Mouse (Mus musculus) layer of hippocampus, postnatal 36 days (tissue): ENCODE measurements at regions not wholly inside any gene's neighbourhood (a gene's known extent, or its start where the extent isn't known, plus 50 kb on each side); places are given as distances from the start of the nearest gene placed in this dataset.

Source experiments
- DNase-seq, 2 experiments: peaks; one replicate each; pipeline ENCODE4 v3.0.0; 2022

DNA sequence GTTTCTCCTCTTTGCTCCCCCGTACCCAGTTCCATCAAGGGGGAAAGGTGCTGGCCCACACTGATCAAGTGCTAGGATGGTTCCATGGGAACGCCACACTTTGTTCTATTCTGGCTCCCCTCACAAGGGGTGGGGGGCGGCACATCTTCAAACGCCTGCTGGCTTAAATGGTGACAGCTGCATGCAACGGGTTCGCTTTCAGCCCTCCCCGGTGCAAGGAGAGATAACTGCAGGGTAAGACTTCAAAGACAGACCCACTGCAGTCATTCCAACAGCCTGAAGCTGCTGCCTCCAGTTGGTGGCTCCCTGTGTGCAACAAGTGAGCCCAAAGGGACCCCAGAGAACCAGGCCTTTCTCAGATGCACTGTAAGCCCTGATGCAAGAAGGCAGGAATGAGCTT lies 173.9 kb upstream of the Lef1 start:
- DNase-seq, result no peak

DNA sequence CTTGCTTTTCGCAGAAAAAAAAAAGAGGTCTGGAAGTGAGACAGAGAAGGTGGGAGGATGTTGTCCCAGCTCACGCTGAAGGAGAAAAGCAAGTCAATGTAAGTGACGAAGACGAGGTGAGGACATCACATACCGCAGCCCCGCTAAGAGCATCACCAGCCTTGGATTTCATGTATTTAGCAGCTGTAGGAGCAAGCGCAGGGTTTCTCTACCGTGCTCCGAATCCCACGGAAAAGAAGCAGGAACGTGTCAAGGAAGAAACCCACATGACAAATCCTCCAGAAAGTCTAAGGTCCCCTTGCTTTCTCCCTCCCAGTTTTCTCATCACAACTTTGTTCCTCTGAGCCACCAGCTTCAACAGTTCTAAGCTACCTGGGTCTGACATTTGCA lies 174.3 kb upstream of the Lef1 start:
- DNase-seq, result no peak

DNA sequence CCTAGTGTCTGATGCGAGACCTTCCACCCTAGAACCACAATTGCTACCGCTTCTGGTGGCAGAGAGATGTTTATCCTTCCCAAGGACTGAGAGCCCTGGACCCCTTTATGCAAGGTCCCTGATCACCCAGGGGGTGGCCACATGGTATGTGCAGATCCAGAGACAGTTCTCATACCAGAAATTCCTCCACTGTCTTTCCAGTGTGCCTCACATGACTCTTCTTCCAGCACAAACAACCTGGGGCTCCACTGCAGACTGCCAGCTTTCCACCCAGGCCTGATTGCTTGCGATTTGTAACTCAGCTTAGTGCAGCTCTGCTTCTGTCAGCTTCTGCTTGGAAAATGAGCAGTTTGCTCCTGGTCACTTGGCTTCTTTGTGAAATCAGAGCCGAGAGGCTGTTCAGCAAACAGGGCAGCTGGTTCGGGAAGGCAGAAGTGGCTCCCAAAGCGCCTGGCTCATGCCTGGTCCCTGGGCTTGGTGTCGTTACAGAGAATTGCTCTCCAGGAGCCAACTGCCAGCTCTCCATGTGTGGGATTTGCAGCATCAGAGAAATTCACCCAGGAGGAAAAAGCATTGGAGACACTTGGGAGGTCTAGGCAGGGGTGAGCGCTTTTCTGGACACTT lies 174.9 kb upstream of the Lef1 start:
- DNase-seq, result no peak

DNA sequence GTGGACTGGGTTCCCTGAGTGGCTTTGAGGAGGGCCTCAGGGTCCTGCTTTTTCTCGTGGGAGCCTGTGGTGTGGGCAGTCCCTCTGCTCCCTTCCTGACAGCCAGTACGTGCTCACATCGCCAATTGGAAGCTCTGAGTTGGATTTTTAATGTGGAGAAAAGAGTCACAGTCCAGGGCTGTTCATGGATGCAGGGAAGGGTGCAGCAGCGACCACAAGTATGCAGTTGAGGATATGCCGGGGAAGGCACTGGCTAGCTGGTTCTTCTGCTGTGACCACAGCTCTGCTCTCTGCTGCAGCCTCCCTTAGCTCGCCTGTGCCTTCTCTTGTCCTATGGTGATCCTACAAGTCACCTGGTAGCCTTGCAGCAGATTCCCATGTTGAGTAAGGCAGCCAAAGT lies 177.5 kb upstream of the Lef1 start:
- no peak for DNase-seq

DNA sequence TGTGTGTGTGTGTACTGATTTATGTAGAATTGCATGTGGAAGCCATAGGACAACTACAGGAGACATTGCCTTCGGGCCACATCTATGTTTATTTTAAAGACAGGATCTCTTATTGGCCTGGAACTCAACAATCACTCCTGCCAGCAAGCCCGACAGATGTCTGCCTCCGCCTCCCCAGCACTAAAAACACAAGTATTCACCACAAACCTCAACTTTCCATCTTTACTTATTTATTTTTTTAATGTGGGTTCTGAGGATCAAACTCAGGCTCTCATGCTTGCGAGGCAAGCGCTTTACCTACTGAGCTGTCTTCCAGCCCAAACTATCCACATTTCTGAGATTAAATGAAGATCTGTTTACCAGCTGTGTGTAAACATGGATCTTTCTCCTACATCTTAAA lies 178.0 kb upstream of the Lef1 start:
- no peak for DNase-seq

DNA sequence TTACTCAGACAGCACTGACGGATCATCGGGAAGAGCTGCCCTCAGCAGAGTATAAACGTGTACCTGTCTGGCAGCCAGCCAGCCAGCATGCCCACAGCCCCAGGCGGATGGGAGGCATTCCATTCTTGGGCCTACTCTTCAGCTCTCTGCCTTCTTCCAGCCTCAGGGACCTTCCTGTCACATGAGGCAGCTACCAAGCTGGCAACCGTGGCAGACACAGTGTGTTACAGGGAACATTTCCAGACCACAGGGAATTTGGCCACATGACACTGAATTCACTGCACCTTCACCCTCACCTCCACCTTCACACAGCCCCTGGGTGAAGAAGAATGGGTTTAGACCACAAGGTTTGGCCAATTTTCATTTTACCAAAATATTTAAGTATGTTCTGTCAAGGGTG lies 185.3 kb upstream of the Lef1 start:
- no peak for DNase-seq

DNA sequence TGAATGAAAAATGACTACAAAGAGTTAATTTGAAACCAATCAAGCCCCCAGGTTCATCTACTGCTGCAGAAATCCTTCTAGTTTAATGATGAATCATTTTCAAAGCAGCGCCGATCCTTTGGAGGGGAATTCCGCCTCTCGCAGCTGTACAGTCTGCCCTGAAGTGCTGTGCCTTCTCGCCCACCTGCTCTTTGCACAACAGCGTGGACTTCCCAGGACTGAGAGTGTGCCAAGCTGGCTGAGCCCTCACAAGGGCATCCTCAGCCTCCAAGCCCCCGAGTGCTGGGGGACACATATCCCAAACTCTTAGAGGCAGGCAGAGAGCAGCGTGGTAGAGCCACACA lies 186.7 kb upstream of the Lef1 start:
- no peak for DNase-seq

DNA sequence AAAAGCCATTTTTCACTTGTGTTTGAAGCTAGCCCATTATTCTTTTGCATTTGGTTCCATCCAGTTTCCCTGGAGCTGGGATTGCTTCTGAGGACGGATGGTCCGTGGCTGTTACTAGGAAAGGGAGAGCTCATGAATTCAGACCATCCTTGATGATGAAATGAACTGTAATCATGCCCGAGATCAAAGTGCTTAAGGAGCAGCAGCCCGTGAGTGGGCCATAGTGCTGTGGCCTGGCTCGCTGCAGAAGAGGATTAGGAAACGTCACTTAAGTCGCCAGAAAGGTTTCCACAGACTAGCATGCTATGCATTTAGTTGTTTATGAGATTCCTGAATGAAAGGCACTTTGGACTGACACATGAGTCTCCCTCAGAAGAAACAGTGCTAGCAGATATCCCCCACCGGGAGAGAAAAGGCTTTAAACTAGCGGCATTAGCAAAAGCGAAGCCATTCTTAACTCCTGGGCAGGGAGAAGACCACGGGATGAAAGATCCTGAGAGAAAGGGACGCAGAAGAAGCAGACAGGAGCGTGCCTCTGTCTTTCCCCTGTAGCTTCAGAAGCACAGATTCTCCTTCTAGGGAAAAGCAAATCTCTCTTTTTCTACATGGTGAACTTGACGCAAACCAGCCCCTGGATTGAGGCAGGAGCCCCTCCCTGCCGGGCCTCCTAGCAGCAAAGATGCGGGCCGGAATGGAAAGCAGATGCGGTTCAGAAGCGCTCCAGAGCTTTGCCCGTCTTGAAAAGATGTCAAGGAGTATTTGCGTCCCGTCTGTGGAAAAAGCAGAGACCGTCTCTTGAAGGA lies 187.3 kb upstream of the Lef1 start:
- DNase-seq, result no peak

DNA sequence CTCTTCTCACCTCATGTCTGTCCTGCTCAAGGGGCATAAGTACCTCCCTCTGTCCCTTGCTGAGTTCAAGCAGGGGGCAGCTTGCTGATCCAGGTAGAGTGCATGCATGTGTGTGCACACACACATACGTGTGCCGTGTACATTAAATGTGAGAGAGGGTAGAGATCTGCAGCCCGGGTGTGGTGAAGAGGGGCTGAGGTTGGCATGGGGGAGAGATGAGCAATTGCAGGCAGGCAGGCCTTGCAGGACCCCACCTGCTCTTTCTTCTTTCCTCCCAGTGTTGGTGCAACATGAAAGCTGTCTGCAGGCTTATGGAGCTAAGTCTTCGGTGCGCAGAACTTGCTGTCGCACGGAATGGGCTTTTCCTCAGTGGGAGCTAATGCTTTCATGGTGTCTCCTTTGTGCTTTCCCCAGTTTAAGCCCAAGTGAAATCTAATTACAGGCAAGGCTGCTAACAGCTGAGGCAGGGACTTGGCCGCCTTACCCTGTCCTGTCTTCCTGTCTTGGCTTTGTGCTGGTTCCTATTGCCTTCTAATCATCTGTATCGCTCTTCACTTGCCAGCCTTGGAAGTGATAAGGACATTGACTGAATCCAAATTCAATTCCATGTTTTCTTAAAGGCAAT lies 188.5 kb upstream of the Lef1 start:
- DNase-seq, result no peak

DNA sequence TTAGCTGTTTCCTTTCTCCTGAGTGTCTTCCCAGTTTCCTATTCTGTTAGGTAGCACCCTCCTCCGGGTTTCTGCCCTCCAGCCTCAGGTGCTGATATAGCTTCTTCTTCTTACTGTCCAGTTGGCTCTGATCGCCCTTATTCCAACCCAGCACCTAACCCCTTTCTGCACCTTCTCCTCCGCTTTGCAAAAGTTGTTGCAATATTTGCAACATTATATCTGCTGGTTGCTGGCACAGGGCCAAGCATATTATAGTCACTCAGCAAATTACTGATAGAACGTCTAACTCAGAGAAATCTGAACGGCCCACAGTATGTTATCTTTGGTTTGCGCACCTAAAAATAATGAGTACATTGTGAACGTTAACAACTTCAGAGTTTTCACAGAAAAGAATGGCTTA lies 183.6 kb upstream of the Rpl34 start:
- DNase-seq, result no peak

DNA sequence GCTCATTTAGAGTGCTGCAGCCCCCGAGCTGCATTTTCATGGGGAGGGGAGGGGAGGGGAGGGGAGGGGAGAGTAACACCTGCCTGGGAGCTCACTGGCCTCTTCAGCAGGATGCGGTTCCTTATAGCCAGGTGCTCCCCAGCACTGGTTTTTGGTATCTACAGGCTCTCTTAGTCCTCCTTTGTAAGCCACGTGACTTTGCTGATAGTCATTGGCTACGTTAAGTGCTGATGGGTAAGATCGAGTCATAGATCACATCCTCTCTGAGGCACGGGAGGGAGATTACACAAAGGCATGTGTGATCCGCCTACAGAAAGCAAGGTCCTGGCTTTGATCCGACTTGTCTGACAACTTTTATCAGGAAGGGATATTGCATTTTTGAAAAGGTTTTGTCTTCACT lies 174.9 kb upstream of the Rpl34 start:
- no peak for DNase-seq

DNA sequence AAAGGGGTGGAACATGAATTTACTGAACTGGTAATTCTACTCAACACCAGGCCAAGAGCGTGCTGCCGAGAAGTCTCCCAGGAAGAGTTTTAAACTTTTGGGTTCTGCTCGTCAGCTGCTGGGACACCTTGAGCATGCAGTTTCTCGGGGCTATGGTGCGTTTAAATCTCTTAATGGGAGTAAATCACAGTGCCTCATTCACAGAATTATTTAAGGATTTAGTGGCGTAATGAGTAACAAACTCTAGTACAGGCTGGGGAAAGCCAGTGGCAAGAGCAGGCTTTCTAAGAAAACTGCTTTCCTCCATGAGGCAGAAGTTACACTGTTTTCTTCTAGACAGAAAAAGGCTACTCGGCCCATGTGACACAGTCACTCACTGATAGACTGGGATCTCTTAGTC lies 173.1 kb upstream of the Rpl34 start:
- DNase-seq, result no peak

DNA sequence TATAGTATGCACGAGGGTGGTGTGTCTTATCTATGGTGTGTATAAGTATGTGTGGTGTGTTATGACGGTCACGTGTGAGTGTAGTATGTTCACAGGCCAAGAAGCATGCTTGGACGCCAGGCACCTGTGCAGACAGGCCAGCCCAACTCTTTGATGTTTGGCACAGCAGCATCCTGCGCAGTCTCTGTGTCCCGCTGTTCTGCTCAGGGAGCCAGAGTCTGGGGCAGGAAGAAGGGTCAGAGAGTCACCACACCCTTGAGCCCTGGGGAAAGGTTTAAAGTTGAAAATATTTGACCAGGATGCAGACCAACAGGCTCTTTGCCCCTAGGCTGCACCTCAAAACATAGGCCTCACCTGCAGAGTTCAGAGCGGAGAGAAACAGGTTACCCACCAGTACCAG lies 172.2 kb upstream of the Rpl34 start:
- no peak for DNase-seq

DNA sequence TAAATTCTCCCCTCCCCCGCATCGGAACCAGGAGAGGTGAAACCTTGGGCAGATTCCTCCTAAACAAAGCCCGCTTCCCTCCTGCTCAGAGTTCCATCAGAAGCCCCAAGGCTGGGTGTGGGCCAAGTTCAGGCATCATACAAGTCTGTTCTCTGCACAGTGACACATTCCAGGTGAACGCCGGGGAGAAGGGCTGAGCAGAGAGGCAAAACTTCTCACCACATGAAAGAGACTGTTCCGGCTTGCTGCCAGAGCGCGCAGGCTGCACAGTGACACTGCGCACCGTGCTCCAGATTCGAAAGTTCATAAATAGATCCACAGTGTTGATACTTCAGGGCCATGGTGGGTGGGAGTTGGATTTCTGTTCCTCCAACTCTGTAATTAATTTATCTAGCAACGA lies 171.1 kb upstream of the Rpl34 start:
- no peak for DNase-seq

DNA sequence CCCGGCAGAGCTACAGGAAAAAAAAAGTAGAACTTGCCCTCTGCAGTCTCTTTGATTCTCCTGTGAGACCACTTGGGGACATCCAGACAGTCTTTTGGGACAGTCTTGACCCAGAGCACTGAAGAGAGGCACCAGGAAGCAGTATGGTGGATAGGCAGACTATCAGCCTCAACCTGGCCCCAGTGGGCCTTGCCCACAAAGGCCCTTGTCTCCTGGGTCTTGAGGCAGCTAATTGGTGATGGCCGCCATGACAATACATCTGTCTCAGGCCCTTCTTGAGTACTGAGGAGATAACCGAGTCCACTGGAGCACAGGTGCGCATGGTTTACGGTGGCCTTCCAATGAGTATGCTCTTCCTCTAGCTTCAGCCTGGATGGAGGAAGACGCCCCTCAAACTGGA lies 170.6 kb upstream of the Rpl34 start:
- no peak for DNase-seq

DNA sequence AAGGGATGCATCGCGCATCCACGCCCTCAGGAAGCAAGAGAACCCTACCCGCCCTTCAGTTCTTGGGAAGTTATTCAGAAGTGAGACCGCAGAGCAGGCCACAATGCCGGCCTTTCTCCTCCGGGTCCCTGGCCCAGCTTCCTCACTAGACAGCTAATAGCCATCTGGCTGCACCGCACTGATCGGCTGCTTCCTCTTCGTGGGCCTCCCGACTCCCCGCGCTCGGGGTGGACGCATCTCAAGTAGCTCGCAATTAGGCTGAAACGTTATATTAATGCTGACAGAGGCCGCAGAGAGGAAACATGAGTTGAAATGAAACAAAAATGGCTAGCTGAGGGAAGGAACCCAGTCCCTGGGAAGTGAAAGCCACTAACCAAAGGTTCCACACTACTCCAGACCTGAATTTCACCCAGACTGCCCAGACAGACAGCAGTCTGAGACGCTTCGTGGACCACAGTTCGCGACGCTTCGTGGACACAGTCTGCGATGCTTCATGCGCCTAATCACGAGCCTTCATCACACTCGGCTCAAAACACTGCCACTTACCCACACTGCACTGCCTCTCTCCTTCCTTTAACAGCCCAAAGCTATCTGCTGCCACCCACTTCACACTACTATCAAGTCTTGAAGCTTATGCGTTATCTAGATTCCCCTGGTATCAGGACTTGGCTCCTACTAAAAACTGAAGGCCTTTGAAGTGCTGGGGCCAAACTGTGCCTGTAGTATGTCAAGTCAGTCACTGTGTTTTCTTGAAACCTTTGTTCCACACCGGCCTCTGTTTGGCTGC lies 170.0 kb upstream of the Rpl34 start:
- DNase-seq, result no peak

DNA sequence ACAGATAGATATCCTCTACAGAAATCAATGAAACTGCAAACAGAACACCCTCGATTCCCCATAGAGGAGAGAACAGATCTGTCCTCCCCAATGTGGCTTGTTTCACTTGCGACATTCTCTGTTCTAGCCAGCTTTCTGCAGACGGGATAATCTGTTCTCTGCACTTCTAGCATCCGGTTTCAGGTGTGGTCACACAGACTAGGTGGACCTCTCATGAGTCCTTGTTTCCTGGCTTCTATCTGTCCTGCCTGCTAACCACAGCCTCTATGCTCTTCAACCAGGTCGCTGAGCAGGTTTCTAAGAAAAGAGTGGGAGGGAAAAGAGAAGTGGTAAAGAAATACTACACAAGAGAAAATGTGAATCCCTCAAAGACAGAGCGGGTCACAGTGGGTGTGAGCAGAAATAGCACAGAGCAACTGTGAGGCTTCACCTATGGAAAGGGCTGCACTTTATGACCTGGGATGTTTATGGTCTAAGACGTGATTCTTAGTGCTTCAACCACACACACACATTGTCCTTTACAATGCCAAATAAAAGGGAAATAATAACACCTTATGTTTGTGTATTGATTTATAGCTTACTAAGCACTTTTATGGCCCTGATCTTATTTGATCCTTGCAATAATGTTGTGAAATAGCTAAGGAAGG lies 164.1 kb upstream of the Rpl34 start:
- no peak for DNase-seq

DNA sequence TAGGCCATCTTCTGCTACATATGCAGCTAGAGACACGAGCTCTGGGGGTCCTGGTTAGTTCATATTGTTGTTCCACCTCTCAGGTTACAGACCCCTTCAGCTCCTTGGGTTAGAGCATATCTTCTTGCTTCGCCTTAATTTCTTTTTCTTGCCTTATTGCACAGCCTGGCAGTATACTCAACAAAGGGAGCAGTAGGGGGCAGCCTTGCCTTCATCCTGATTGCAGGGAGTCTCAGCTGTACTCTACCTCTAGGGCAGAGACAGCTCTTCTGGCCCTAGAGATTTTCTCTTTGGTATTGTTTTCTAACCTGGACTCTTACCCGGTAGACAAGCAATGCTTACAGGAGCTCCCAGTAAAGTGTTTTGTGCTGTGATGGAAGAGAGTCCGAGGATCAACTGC lies 161.1 kb upstream of the Rpl34 start:
- DNase-seq, result no peak

DNA sequence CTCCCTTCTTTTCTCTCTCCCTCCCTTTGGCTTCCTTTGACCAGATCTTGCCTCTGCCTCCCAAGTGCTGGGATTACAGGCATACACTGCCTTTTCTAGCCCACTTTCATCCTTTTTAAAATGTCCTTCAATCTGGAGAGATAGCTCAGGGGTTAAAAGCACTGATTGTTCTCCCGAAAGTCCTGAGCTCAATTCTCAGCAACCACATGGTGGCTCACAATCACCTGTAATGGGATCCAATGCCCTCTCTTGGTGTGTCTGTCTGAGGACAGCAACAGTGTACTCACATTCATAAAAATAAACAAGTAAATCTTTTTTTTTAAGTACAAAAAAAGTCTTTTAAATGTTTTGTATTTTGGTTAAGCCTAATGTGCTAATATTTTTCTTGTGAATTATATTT lies 158.4 kb upstream of the Rpl34 start:
- DNase-seq, result no peak

DNA sequence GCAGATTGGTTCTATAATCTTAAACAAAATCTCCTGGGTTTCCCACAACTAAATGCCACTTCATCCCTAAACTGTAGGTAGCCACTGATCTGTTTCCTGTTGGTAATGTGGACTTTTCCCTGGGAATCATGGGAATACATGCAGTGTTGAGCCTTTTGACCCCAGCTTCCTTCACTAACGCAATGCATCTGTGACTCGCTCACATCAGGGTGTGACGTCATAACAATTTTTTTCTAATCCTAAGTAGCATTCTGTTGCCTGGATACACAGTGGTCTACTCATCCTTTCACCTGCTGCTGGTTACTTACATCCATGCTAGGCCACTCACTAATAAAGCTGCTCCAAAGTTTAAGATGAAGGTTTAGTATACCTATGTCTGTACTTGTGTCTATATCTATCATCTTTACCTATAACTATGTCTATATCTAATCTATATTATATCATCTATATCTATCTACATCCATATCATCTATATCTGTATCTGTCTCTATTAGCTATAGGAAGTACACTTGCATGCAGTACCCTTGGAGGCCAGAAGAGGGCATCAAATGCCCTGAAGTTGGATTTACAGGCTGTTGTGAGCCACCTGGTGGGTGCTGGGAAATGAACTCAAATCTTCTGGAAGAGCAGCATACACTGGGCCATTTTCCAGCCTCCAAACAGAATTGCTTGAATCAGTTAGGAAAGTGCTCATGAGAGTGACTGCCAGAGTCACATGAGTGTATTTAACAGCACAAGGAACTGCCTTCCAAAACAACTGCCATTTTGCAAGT lies 157.5 kb upstream of the Rpl34 start:
- DNase-seq, result no peak

DNA sequence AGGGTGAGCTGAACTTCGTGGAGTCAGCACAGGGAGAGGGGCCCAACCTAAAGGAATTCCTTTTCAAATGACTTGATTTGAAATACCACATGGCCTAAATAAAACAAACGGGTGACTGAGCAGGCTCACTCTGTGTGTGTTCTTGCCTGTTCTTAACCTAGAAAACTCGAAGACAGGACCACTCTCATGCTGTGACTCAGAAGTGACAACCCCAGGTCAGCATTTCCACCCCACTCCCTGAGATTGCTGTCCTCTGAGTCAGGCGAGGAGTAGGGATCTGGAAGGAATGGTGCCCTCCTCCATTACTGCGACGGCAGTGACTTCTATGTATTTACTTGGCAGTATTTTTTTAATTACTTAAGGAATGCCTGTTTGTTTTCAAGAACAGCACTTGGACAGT lies 155.8 kb upstream of the Rpl34 start:
- DNase-seq, result no peak

DNA sequence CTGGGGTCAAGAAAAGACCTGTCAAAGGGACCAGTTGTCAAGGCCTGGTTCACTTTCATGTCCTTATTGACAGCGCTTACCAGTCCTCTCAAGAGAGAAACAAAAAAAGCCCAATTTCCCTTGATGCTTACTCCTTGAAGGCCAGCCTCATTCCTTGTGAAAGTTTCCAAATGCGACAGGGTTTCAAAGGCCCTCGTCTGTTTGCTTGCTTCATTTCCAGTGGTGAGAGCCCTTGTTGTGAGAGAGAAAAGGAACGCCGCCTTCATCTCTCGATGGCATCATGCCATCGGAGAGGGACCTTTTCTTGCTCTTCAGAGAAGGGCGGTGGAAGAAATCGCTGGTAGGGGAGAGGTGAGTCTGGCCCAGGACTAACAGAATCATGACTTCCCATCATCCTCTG lies 154.2 kb upstream of the Rpl34 start:
- DNase-seq, result no peak
